Mouse (Mus musculus) bone marrow, adult 2 months (tissue): Measurements from ENCODE around the gene Ufd1. TPM values are rescaled to one million over a fixed set of nuclear protein-coding genes. Genes with fewer than 3 reads are reported as not detected.

ENCODE experiments used
- H3K27ac ChIP-seq: fragments of 200-500 bp; 2 replicates; pipeline ENCODE4 v1.5.1; 2012; ENCODE audit warnings: low read depth, mild to moderate bottlenecking, control low read depth, inconsistent platforms, low read length; ENCODE audit not compliant: control insufficient read depth, poor library complexity, insufficient read depth
- H3K4me1 ChIP-seq: fragments of 200-500 bp; 2 replicates; pipeline ENCODE4 v1.6.1; 2011; ENCODE audit warnings: low read length; ENCODE audit not compliant: control insufficient read depth, insufficient read depth
- H3K4me3 ChIP-seq: fragments of 200-500 bp; replicated peaks from 2 replicates; pipeline ENCODE3; 2011; ENCODE audit warnings: mild to moderate bottlenecking, low read depth, low read length, control low read depth; ENCODE audit not compliant: control insufficient read depth
- CTCF ChIP-seq: fragments of 200-500 bp; IDR thresholded peaks from 2 replicates; pipeline ENCODE4 v1.5.1; 2011; ENCODE audit warnings: low read length, control low read depth; ENCODE audit not compliant: control insufficient read depth, insufficient read depth
- POLR2A ChIP-seq: fragments of 200-500 bp; IDR thresholded peaks from 2 replicates; pipeline ENCODE4 v1.6.1; 2011; ENCODE audit warnings: low read depth, mild to moderate bottlenecking, control low read depth, low read length, borderline replicate concordance; ENCODE audit not compliant: control insufficient read depth
- WGBS: fragments of 180-500 bp; shearing (Covaris S2); methylation state at CpG from one replicate; pipeline ENCODE4 v1.1.7; 2018; 5-methylcytosine and 5-hydroxymethylcytosine counted together
- polyA plus RNA-seq: library from polyadenylated mRNA; stranded (reverse); fragments of >200 nt; gene quantifications from 2 replicates; pipeline ENCODE4 v1.2.4, GENCODE M21; 2011; ENCODE audit warnings: low replicate concordance; ENCODE audit not compliant: missing spikeins, insufficient read depth, insufficient read length

The Ufd1 gene
- polyA plus RNA-seq, 1 experiment, result 56.5 TPM

DNA sequence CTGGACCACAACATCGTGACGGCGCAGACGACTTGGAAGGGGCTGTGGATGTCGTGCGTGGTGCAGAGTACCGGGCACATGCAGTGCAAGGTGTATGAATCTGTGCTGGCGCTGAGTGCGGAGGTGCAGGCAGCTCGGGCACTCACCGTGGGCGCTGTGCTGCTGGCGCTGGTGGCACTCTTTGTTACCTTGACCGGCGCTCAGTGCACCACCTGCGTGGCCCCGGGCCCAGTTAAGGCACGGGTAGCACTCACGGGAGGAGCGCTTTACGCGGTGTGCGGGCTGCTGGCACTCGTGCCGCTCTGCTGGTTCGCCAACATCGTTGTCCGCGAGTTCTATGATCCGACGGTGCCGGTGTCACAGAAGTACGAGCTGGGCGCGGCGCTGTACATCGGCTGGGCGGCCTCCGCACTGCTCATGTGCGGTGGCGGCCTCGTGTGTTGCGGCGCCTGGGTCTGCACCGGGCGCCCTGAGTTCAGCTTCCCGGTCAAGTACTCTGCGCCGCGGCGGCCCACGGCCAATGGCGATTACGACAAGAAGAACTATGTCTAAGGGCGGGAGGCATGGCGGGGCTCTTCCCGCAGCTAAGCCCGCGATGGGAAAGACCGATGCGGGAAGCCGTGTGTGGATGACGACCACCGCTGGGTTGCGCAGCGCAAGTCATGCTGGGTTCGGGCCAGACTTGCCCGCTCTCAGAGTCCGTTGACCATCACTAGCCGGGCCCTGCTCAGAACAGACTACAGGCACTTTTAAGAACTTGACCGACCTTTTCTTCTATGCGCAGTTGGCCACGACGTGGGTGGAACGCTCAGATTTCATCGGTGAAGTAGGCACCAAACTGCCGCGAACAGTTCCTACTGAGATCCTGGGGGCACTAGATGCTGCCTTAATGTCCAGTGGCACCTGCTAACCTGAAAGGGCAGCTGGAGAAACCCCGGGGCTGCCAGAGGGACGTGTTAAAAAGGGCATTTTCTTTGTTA is 34.2 kb upstream of the Ufd1 start:
- H3K27ac ChIP-seq, result peak overlapping the region; percentile 25; the same call in 1 of the 2 replicates
- H3K4me1 ChIP-seq, result no peaks in the 10 kb centered on the region
- TF ChIP-seq CTCF (no peak), POLR2A (no peak)
- no peak overlapping the region for H3K4me3 ChIP-seq
- 4% methylated on average over 80 of the region's 80 CpGs for WGBS

DNA sequence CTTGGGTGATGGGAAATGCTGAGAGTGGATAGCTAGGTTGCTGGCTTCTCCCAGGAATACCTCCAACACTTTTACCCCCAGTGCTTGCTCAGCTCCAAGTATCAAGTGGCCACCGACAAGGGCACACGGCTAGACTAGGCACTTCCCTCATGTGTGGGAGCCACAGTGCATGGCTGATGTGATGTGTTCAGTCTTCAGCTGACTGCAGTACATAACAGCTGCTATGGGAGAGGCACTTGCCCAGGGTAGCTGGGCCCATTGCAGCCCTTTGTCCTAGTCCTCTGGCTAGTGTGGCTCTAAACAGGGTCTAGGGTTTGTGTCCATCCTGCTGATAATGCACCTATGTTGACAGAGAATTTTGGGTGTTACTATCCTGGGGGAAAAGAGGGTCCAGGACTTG is 33.1 kb upstream of the Ufd1 start:
- 55% methylated on average over 2 of the region's 2 CpGs for WGBS
- no peak overlapping the region for H3K27ac ChIP-seq
- no peaks in the 10 kb centered on the region for H3K4me1 ChIP-seq
- H3K4me3 ChIP-seq, result no peak overlapping the region
- TF ChIP-seq CTCF (no peak), POLR2A (no peak)

DNA sequence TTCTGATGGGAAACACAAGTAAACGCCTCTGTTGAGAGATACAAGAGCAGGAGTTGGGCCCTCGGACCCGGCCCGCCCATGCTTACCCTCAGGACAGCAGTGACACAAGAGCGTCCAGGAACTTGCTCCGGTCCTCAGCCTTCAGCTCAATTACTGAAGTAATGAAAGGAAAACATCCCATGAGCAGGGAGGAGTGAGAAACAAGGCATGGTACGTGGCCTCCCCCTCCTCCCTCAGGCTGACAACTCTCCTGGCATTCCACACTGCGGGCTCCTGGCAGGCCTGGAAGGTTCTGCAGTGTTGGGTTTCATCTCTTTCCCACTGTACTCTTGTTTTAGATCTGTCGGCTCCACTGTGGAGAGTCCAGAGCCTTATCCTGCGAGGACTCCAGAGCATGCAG is 29.8 kb upstream of the Ufd1 start:
- no peaks in the 10 kb centered on the region for H3K4me1 ChIP-seq
- 91% methylated on average over 10 of the region's 10 CpGs for WGBS
- H3K4me3 ChIP-seq, result no peak overlapping the region
- no peak for TF ChIP-seq CTCF
- TF ChIP-seq POLR2A, result no peak
- H3K27ac ChIP-seq, result no peak overlapping the region

DNA sequence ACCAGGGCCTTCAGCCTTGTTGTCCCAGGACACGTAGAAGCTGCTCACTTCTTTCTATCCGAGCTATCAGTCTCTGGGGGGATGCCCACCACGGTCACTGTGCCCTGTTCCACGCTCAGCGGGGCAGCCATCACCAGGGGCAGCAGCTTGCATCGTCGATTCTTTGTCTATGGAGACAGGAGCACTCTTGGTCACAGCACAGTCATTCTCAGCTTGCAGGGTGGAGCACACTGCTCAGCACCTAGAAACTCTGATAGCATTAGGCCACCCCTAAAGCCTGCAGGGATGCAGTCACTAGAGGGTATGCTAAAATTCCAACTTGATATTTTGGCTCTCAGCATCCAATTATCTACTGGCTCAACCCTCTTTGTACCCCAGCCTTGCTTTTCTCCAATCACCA is 26.6 kb upstream of the Ufd1 start:
- Histone ChIP-seq H3K4me1 (no peaks in the 10 kb centered on the region; the same call in 1 of the 2 replicates), H3K27ac (no peak overlapping the region), H3K4me3 (no peak overlapping the region)
- TF ChIP-seq CTCF, result no peak
- TF ChIP-seq POLR2A, result no peak
- 84% methylated on average over 7 of the region's 7 CpGs for WGBS

DNA sequence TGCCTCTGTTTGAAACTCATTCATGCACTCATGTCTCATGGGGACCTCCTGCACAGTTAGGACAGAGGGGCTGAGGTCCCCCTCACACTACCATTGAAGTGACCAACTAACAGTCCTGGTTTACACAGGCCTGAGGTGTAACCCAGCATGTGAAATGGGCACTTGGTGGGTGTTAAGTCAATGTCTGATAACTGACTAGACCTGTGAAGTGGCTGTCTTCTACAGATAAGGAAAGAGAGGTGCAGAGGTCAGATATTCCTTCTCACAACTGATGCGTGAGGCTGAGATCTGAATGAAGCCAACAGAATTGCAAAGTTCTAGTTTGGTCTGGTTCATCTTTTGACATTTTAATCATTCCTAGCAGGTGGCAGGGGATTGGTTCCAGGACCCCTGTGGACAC is 26.1 kb upstream of the Ufd1 start:
- WGBS, result 76% methylated on average over 1 of the region's 1 CpGs
- H3K4me3 ChIP-seq, result no peak overlapping the region
- H3K4me1 ChIP-seq, result no peaks in the 10 kb centered on the region; the same call in 1 of the 2 replicates
- H3K27ac ChIP-seq, result no peak overlapping the region
- TF ChIP-seq CTCF (no peak), POLR2A (no peak)

DNA sequence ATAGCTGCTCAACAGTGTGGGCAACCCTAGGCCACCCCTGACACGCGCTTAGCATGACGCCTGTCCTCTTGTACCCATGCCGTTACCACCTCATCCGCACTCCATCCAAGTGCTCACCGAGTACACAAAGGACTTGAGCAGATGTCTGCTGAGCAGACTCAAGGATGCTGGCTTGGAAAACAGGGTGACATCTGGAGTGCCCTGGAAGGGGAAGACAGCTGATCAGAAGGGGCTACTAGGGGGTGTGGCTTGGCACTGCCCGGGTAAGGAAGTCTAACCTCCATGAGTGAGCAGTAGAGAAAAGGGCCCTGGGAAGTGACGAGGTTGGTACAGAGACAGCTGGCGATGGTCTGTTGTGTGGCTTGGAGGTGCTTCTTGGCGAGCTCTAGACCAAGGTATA is 24.9 kb upstream of the Ufd1 start:
- 90% methylated on average over 10 of the region's 10 CpGs for WGBS
- Histone ChIP-seq H3K4me3 (no peak overlapping the region), H3K27ac (no peak overlapping the region), H3K4me1 (no peaks in the 10 kb centered on the region; the same call in 1 of the 2 replicates)
- TF ChIP-seq POLR2A (no peak), CTCF (no peak)

DNA sequence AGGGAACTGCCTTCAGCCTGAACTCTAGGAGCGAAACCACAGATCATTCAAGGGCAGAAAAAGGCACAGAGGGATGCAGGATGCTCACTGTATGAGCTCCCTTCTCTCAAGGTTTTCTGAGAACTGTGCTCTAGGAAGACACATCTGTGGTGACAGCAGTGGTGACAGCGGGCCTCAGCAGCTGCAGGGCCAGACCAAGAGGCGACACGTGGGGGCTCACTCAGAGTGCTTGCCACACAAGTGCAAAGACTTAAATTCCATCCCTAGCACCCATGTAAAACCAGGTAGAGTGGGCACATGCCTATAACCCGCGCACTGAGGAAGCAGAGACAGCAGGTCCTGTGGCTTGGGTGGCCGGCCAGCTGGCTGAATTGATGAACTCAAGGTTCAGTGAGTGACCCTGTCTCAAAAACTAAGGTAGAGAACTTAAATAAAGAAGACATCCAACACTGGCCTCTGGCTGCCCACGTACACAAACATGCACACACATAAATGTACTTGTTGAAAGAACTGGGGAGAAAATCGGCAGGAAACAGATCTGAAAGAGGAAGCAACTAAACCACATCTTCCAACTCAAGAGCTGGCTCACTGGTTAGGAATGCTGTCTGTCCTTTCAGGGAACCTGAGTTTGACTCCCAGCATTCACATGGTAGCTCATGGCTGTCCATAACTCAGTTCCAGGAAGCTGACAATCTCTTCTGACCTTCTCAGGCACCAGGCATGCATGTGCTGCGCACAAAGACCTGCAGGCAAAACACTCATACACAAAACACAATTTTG is 22.8 kb upstream of the Ufd1 start:
- Histone ChIP-seq H3K4me1 (no peaks in the 10 kb centered on the region; the same call in 1 of the 2 replicates), H3K4me3 (no peak overlapping the region), H3K27ac (no peak overlapping the region)
- TF ChIP-seq CTCF (no peak), POLR2A (no peak)
- 56% methylated on average over 10 of the region's 10 CpGs for whole genome bisulfite sequencing
